Mouse (Mus musculus) intestine, embryonic 16.5 days (tissue): ENCODE data around the gene Rnf6. TPM values are rescaled to one million over a fixed set of nuclear protein-coding genes. Genes with fewer than 3 reads are reported as not detected.
A peak's percentile ranks its signal among the peaks of the same experiment; 100 is the strongest.
"Not testable (repeated sequence)": the region's sequence is repeated elsewhere in the genome, so short reads cannot be mapped to it uniquely, and the experiment has no call there.

Experiments used
- ATAC-seq: fragments of 200-750 bp; cut with Nextera tagmentation; 2 replicates; pipeline ENCODE4 v1.8.0; 2017; ENCODE audit warnings: moderate TSS enrichment, moderate library complexity
- H3K27ac ChIP-seq: fragments of 300-500 bp; sonication (generic); 2 replicates; pipeline ENCODE4 v1.5.1; 2014; ENCODE audit warnings: mild to moderate bottlenecking, low read length
- H3K27me3 ChIP-seq: fragments of 300-500 bp; sonication (generic); replicated peaks from 2 replicates; pipeline ENCODE4 v1.6.1; 2014; ENCODE audit warnings: low read length, control low read depth, mixed read lengths; ENCODE audit not compliant: control insufficient read depth, insufficient read depth
- H3K36me3 ChIP-seq: fragments of 300-500 bp; sonication (generic); 2 replicates; pipeline ENCODE4 v1.6.1; 2014; ENCODE audit warnings: low read length, control low read depth; ENCODE audit not compliant: control insufficient read depth, insufficient read depth
- H3K4me1 ChIP-seq: fragments of 300-500 bp; sonication (generic); 2 replicates; pipeline ENCODE4 v1.6.1; 2014; ENCODE audit warnings: low read length, control low read depth, mixed read lengths; ENCODE audit not compliant: control insufficient read depth, insufficient read depth
- H3K4me2 ChIP-seq: fragments of 300-500 bp; sonication (generic); 2 replicates; pipeline ENCODE4 v1.6.1; 2014; ENCODE audit warnings: low read depth, low read length, control low read depth
- H3K4me3 ChIP-seq: fragments of 300-500 bp; sonication (generic); 2 replicates; pipeline ENCODE4 v1.5.1; 2014; ENCODE audit warnings: mild to moderate bottlenecking, low read length
- H3K9ac ChIP-seq: fragments of 300-500 bp; sonication (generic); 2 replicates; pipeline ENCODE4 v1.6.1; 2014; ENCODE audit warnings: low read depth, low read length
- H3K9me3 ChIP-seq: fragments of 300-500 bp; sonication (generic); 2 replicates; pipeline ENCODE4 v1.6.1; 2016; ENCODE audit warnings: low read length, control low read depth; ENCODE audit not compliant: control insufficient read depth
- WGBS: fragments of 180-500 bp; shearing (Covaris S2); extraction: QIAGEN DNeasy Blood & Tissue Kit; methylation state at CpG from one replicate; pipeline ENCODE4 v1.1.7; 2014; 5-methylcytosine and 5-hydroxymethylcytosine counted together
- polyA plus RNA-seq: library from polyadenylated mRNA; unstranded; fragments of >200 nt; fragmentation: Nextera tagmentation; extraction: Ambion mirVana; gene quantifications from 2 replicates; pipeline ENCODE4 v1.2.1, GENCODE M21; 2015

The Rnf6 gene
- polyA plus RNA-seq, 1 experiment from 2014 or later, result 56.0 TPM

DNA sequence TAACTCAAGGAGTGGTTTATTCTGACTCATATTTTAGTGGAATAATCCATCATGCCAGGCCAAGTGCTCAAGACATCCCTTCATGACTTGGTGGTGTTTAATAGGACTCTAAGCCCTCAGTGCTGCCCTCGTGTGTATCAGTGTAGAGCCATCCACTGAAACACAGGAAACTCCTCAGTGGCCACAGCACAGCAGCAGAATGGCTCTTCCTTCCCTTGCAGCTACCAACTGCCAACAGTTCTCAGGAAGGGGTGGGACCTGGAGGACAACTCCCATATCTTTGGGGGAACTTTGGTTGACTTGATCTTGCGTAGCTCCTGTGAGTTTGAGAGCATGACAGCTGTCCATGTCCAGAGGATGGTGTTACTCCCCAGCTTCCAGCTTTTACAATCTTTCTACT is 17.4 kb downstream of the Rnf6 start:
- no peaks in the 10 kb centered on the region for H3K9me3 ChIP-seq
- no peak overlapping the region for H3K4me2 ChIP-seq
- no peak for ATAC-seq
- H3K4me1 ChIP-seq, result no peaks in the 10 kb centered on the region
- 87% methylated on average over 2 of the region's 2 CpGs for whole genome bisulfite sequencing
- H3K36me3 ChIP-seq, result peaks cover 37% of the 10 kb centered on the region
- H3K4me3 ChIP-seq, result no peak overlapping the region
- H3K9ac ChIP-seq, result no peak overlapping the region
- no peak overlapping the region for H3K27ac ChIP-seq
- no peaks in the 10 kb centered on the region for H3K27me3 ChIP-seq

DNA sequence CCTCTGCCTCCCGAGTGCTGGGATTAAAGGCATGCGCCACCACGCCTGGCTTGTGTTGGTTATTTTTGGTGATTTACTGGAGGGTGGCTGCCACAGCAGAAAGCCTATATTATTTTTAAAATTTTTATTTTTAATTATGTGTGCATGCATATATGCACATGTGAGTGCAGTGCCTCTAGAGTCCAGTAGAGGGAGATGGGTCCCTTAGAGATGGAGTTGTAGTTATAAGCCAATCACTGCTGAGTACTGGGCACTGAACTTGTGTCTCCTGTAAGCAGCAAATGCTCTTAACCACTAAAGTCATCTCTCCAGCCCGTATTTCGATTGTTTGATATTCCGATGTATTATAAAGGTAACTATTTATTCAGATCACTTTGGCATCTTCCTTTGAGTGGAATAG is 20.8 kb downstream of the Rnf6 start:
- Histone ChIP-seq H3K4me2 (no peak overlapping the region), H3K27me3 (no peaks in the 10 kb centered on the region), H3K4me1 (no peaks in the 10 kb centered on the region), H3K9me3 (no peaks in the 10 kb centered on the region), H3K4me3 (no peak overlapping the region), H3K36me3 (peaks cover 11% of the 10 kb centered on the region; the same call in 1 of the 2 replicates), H3K27ac (no peak overlapping the region), H3K9ac (no peak overlapping the region)
- ATAC-seq, result no peak
- WGBS, result 95% methylated on average over 6 of the region's 6 CpGs

DNA sequence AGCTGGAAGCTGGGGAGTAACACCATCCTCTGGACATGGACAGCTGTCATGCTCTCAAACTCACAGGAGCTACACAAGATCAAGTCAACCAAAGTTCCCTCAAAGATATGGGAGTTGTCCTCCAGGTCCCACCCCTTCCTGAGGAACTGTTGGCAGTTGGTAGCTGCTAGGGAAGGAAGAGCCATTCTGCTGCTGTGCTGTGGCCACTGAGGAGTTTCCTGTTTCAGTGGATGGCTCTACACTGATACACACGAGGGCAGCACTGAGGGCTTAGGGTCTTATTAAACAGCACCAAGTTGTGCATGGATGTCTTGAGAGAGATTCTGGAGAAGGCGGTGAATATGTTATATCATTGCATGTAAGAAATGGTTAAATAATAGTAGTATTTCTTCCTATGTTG is 21.8 kb downstream of the Rnf6 start:
- Histone ChIP-seq H3K36me3 (peaks cover 6% of the 10 kb centered on the region; the same call in 1 of the 2 replicates), H3K4me3 (no peak overlapping the region), H3K4me1 (no peaks in the 10 kb centered on the region), H3K9ac (no peak overlapping the region), H3K9me3 (no peaks in the 10 kb centered on the region), H3K4me2 (no peak overlapping the region), H3K27me3 (no peaks in the 10 kb centered on the region), H3K27ac (no peak overlapping the region)
- WGBS, result 77% methylated on average over 2 of the region's 2 CpGs
- ATAC-seq, result no peak

DNA sequence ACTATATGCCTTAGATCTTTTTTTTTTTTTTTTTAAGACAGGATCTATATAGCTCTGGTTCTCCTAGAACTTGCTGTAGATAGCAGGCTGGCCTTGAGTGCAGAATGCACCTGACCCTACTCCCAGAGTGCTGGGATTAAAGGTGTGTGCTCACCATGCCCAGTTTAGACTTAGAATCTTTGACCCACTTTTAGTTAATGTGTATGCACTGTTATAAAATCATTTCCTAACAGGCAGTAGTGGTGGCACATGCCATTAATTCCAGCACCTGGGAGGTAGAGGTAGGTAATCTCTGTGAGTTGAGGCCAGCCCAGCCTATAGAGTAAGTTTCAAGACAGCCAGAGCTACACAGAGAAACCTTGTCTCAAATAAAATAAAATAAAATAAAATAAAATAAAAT is 22.3 kb downstream of the Rnf6 start:
- ATAC-seq, result no peak
- H3K4me3 ChIP-seq, result no peak overlapping the region
- no peaks in the 10 kb centered on the region for H3K4me1 ChIP-seq
- no peaks in the 10 kb centered on the region for H3K9me3 ChIP-seq
- H3K9ac ChIP-seq, result no peak overlapping the region
- no peaks in the 10 kb centered on the region for H3K27me3 ChIP-seq
- no peak overlapping the region for H3K4me2 ChIP-seq
- H3K36me3 ChIP-seq, result peaks cover 6% of the 10 kb centered on the region; the same call in 1 of the 2 replicates
- H3K27ac ChIP-seq, result no peak overlapping the region

DNA sequence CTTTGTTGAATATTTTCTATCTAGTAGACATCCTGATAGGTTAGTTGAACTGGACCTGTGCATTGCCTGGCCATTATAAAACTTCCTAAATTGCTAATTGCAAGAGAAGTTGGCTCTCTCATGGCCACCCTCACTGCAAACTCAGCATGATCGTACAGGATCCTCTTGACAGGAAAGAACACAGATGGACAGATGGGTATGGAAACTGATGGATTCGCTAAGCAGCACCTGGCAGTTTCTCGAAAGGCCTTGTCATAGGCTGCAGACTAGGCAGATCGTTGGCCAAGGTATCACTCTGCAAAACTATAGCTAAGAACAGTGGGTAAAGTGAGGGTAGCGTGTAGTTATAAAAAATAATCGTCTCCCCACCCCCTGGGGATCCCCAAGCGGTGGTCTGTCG is 28.0 kb downstream of the Rnf6 start:
- Histone ChIP-seq H3K4me3 (no peak overlapping the region), H3K4me2 (no peak overlapping the region), H3K9me3 (no peaks in the 10 kb centered on the region), H3K27ac (no peak overlapping the region), H3K27me3 (no peaks in the 10 kb centered on the region), H3K36me3 (no peaks in the 10 kb centered on the region), H3K4me1 (no peaks in the 10 kb centered on the region), H3K9ac (no peak overlapping the region)
- WGBS, result 80% methylated on average over 8 of the region's 8 CpGs
- no peak for ATAC-seq

DNA sequence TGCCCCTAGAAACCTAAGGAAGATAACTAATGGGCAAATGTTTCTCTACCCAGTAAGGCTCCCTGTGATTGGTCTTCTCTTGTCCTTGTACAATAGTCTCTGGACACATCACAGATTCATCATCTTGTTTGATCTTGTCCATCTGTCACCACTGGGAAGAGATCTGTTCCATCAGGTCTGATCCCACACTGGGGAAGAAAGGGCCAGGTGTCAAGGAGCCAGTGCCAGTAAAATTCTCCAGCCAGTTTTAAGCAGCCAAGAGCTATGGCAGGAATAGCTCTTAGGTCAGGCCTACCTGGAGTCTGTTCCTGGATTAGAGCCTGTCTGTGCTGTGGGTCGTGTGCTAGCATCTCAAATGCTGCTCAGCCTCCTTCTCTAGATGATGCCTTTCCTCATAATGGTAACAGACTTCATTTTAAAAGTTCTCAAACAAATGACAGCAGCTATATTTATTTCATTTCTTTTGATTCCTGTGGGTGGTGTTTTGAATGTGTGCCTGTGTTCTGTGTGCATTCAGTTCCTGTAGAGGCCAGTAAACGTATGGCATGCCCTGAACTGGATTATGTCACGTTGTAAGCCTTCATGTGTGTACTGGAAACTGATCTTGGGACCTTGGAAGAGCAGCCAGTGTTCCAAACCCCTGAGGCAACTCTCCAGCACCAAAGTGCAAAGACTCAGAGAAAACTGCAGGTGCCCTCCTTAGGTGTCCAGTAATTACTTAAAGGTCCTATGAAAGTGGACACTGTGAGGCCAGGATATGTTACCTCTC is 30.7 kb downstream of the Rnf6 start:
- no peak overlapping the region for H3K4me3 ChIP-seq

DNA sequence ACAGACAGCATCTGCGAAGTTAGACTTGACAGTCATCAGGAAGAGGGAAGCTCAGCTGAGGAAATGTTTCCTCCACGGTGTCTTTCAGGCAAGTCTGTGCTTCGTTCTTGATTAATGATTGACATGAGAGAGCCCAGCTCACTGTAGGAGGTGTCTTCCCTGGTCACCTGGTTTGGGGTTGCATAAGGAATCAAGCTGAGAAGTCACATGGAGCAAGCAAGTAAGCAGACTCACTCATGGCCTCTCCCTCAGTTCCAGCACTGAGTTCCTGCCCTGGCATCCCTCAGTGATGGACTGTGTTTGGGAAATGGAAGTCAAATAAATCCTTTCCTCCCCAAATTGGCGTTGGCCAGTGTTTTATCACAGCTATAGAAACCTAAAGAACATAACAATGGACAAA is 31.3 kb downstream of the Rnf6 start:
- peak; percentile 85 for ATAC-seq
- H3K27ac ChIP-seq, result no peak overlapping the region
- no peaks in the 10 kb centered on the region for H3K9me3 ChIP-seq
- no peak overlapping the region for H3K4me3 ChIP-seq
- H3K27me3 ChIP-seq, result no peaks in the 10 kb centered on the region
- no peak overlapping the region for H3K9ac ChIP-seq
- no peaks in the 10 kb centered on the region for H3K36me3 ChIP-seq
- 53% methylated on average over 4 of the region's 4 CpGs for WGBS
- no peaks in the 10 kb centered on the region for H3K4me1 ChIP-seq
- H3K4me2 ChIP-seq, result no peak overlapping the region

More for the DNA sequence above, 30.7 kb downstream of the Rnf6 start:
- no peak overlapping the region for H3K9ac ChIP-seq
- no peak for ATAC-seq
- no peaks in the 10 kb centered on the region for H3K9me3 ChIP-seq
- no peak overlapping the region for H3K27ac ChIP-seq
- H3K4me1 ChIP-seq, result no peaks in the 10 kb centered on the region
- no peak overlapping the region for H3K4me2 ChIP-seq
- WGBS, result 49% methylated on average over 3 of the region's 3 CpGs
- H3K36me3 ChIP-seq, result no peaks in the 10 kb centered on the region
- no peaks in the 10 kb centered on the region for H3K27me3 ChIP-seq

DNA sequence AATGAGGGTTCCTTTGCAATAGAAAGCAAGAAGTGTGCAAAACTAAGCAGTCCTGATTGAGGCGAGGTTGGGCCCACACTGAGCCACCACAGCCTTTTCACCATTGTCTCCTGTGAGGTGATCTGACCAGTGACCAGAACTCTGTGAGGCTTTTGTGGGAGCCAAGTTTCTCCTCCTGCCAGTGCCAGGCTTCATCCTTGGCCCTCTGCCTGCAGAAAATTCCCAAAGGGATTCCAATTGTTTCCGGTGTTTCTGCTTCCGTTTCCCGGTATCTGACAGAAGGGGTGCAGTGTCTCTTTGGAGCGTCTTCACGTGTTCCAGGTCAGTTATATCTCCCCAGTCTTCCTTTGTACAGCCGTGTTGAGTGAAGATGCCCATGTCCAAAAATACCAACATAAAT is 32.6 kb downstream of the Rnf6 start:
- no peak for ATAC-seq
- 91% methylated on average over 7 of the region's 7 CpGs for WGBS
- no peaks in the 10 kb centered on the region for H3K27me3 ChIP-seq

DNA sequence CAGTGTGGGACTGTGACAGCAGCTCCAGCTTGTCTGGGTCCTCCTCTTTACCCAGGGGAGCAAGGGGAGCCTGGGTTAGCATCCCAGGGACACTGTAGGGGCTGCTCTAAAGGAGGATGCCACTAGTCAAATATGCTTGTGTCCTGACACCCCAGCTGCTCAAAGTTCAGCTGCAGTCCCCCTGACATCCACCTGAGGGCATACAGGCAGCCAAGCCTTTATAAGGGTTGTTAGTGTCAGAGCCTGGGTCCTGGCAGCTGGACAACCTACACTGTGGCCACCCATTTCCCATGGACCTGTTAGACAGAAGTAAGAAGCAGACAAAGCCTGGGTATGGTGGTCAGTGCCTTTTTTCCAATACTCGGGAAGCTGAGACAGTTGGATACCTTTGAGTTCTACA is 33.2 kb downstream of the Rnf6 start:
- Histone ChIP-seq H3K4me2 (no peak overlapping the region), H3K27ac (no peak overlapping the region), H3K4me1 (no peaks in the 10 kb centered on the region), H3K27me3 (no peaks in the 10 kb centered on the region), H3K4me3 (no peak overlapping the region), H3K9me3 (no peaks in the 10 kb centered on the region), H3K36me3 (no peaks in the 10 kb centered on the region), H3K9ac (no peak overlapping the region)
- WGBS, result 90% methylated on average over 1 of the region's 1 CpGs
- ATAC-seq, result no peak

More for the DNA sequence above, 32.6 kb downstream of the Rnf6 start:
- Histone ChIP-seq H3K4me3 (no peak overlapping the region), H3K27ac (no peak overlapping the region), H3K4me1 (no peaks in the 10 kb centered on the region), H3K9me3 (no peaks in the 10 kb centered on the region), H3K9ac (no peak overlapping the region), H3K36me3 (no peaks in the 10 kb centered on the region), H3K4me2 (no peak overlapping the region)

DNA sequence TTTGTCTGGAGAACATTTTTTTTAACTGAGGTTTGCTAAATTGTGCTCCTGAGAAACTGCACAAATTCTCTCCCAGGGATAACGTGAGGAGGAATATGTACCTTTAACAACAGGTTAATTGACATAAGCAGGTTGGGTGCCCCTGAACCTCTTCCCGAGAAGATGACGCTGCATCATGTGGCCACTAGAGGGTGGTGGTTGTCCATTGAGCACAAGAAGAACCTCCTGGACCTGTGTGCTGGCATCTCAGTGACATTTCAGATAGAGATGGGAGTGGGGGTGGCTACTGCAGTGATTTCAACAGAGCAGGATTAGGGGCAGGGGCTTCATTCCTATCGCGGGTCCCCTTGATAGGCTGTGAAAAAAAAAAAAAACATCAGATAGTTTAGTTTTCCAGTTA is 33.9 kb downstream of the Rnf6 start:
- not testable (repeated sequence) for H3K4me2 ChIP-seq, H3K9me3 ChIP-seq, H3K9ac ChIP-seq, ATAC-seq, H3K27me3 ChIP-seq, H3K4me1 ChIP-seq, H3K27ac ChIP-seq, H3K36me3 ChIP-seq, H3K4me3 ChIP-seq
- 23% methylated on average over 5 of the region's 5 CpGs for WGBS
